Mouse (Mus musculus) neural tube, embryonic 12.5 days (tissue): ENCODE results near the gene Ace. TPM values are rescaled to one million over a fixed set of nuclear protein-coding genes. Genes with fewer than 3 reads are reported as not detected.
A peak's percentile ranks its signal among the peaks of the same experiment; 100 is the strongest.

Experiments
- ATAC-seq: fragments of 200-750 bp; cut with Nextera tagmentation; 2 replicates; pipeline ENCODE4 v1.8.0; 2017; ENCODE audit warnings: low read depth, mild to moderate bottlenecking, moderate TSS enrichment, moderate library complexity; ENCODE audit not compliant: low FRiP score
- H3K27ac ChIP-seq: fragments of 300-500 bp; sonication (generic); 2 replicates; pipeline ENCODE4 v1.5.1; 2016
- H3K27me3 ChIP-seq: fragments of 300-500 bp; sonication (generic); replicated peaks from 2 replicates; pipeline ENCODE4 v1.6.1; 2016; ENCODE audit warnings: mild to moderate bottlenecking
- H3K36me3 ChIP-seq: fragments of 300-500 bp; sonication (generic); 2 replicates; pipeline ENCODE4 v1.6.1; 2016; ENCODE audit warnings: mild to moderate bottlenecking
- H3K4me1 ChIP-seq: fragments of 300-500 bp; sonication (generic); 2 replicates; pipeline ENCODE4 v1.6.1; 2016
- H3K4me2 ChIP-seq: fragments of 300-500 bp; sonication (generic); replicated peaks from 2 replicates; pipeline ENCODE4 v1.6.1; 2016; ENCODE audit warnings: mild to moderate bottlenecking
- H3K4me3 ChIP-seq: fragments of 300-500 bp; sonication (generic); 2 replicates; pipeline ENCODE4 v1.5.1; 2016
- H3K9ac ChIP-seq: fragments of 300-500 bp; sonication (generic); 2 replicates; pipeline ENCODE4 v1.6.1; 2016; ENCODE audit warnings: mild to moderate bottlenecking
- H3K9me3 ChIP-seq: fragments of 300-500 bp; sonication (generic); 2 replicates; pipeline ENCODE4 v1.6.1; 2016; ENCODE audit warnings: mild to moderate bottlenecking
- WGBS: fragments of 180-500 bp; shearing (Covaris S2); methylation state at CpG from one replicate; pipeline ENCODE4 v1.1.7; 2016; 5-methylcytosine and 5-hydroxymethylcytosine counted together
- polyA plus RNA-seq: library from polyadenylated mRNA; unstranded; fragments of >200 nt; fragmentation: Nextera tagmentation; extraction: Ambion mirVana; gene quantifications from 2 replicates; pipeline ENCODE4 v1.2.1, GENCODE M21; 2016

The Ace gene
- polyA plus RNA-seq, 1 experiment from 2014 or later = 1.1 TPM

DNA sequence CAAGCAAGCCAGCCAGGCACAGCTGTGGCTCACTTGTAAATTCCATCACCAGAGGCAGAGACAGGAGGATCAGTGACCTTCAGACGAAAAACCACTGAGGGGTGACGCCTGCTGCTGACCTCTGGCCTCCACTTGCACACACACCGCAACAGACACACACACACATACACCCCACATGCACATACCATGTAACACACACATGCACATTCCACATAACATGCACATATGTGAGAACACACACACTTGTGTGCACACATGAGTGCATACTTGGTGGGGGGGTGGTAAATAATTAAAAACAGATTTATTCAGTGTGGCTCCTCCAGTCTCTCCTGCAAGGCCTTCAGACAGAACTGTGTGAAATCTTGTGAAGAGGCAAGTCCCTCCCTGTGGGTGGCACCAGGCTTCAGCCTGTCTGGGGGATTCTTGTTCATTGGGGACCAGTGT is 16.1 kb upstream of the Ace start:
- ATAC-seq = no peak
- Histone ChIP-seq H3K4me3 (no peak overlapping the region), H3K9ac (no peak overlapping the region), H3K9me3 (no peaks in the 10 kb centered on the region), H3K4me2 (no peak overlapping the region), H3K4me1 (no peaks in the 10 kb centered on the region; the same call in 1 of the 2 replicates), H3K27me3 (no peaks in the 10 kb centered on the region), H3K27ac (no peak overlapping the region), H3K36me3 (no peaks in the 10 kb centered on the region)
- 61% methylated on average over 3 of the region's 3 CpGs for WGBS

DNA sequence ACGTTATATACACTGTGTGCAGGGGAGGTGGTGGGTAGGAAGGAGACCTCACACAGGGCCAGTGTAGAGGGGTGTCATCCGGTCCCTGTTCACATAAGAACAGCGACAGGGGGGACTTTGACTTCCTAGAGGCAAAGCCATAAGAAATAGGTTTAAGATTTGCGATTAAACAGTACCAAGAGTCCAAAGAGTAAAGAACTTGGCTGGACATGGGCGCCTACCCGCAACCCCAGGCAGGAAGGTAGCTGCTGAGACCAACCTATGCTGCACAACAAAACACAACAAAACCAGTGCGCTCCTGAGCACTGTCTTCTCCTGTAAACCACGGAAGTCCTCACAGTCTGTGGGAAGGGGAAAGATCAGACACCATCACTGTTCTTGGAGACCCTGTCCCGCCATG is 15.6 kb upstream of the Ace start:
- Histone ChIP-seq H3K4me1 (no peaks in the 10 kb centered on the region; the same call in 1 of the 2 replicates), H3K27me3 (no peaks in the 10 kb centered on the region), H3K9me3 (no peaks in the 10 kb centered on the region), H3K4me2 (no peak overlapping the region), H3K27ac (no peak overlapping the region), H3K36me3 (no peaks in the 10 kb centered on the region), H3K9ac (no peak overlapping the region), H3K4me3 (no peak overlapping the region)
- no peak for ATAC-seq
- 89% methylated on average over 9 of the region's 9 CpGs for WGBS

DNA sequence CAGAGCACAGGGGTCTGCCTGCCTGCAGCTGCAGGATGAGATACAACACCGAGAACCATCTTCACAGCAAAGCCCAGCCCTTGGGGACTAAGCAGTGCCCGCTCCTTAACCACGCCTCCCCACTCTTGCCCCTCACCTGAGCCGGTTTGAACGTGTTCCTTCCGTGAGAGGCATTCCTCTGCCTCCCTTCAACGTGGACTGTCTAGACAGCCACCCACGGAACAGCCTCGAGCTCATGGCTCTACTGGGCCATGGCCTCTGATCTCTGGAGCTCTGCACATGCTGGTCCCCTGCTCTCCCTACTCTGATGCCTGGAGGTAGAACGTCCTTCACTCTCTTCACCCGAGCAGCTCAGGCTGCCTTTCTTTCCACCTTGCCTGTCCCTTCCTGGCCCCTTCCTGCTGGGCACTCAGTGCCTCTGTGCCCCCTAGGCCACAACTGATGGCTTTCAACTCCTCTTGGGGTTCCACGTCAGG is 14.8 kb upstream of the Ace start, which contains the start of gene Cyb561:
Cyb561 (minus strand) TSS at position 426 of the 476 bp plus-strand sequence.
- Histone ChIP-seq H3K27ac (no peak within 1 kb of the TSS), H3K4me1 (no peaks in the 10 kb centered on the region)
- 76% methylated on average over 12 of the region's 12 CpGs for WGBS

DNA sequence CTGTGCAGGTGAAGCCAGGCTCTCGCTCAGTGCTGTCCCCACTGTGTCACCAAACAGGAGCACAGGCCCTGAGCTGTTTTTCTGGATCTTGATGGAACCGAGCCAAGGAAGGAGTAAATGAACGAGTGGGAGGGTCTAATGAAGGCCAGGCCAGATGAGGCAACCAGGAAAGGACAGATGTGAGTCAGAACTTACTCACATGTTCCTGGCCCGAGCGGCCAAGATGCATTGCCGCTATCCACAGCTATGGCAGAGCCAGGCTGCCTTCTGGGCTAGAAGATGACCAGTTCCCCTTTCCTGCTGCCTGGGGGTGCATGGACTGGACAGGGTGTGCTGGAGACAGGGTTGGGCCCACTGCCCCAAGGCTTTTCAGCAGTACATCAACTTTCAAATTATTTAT is 14.3 kb upstream of the Ace start:
- no peaks in the 10 kb centered on the region for H3K4me1 ChIP-seq
- H3K36me3 ChIP-seq = no peaks in the 10 kb centered on the region
- no peak overlapping the region for H3K4me2 ChIP-seq
- no peak overlapping the region for H3K27ac ChIP-seq
- no peaks in the 10 kb centered on the region for H3K27me3 ChIP-seq
- WGBS = 85% methylated on average over 6 of the region's 6 CpGs
- no peak for ATAC-seq
- no peak overlapping the region for H3K4me3 ChIP-seq
- H3K9ac ChIP-seq = no peak overlapping the region
- H3K9me3 ChIP-seq = no peaks in the 10 kb centered on the region

More for the DNA sequence above, 14.8 kb upstream of the Ace start, which contains the start of gene Cyb561:
- H3K4me3 ChIP-seq = no peak within 1 kb of the TSS
- H3K9me3 ChIP-seq = no peaks in the 10 kb centered on the region
- no peak within 1 kb of the TSS for H3K4me2 ChIP-seq
- H3K36me3 ChIP-seq = no peaks in the 10 kb centered on the region
- H3K27me3 ChIP-seq = no peaks in the 10 kb centered on the region
- ATAC-seq = no peak
- H3K9ac ChIP-seq = no peak within 1 kb of the TSS

DNA sequence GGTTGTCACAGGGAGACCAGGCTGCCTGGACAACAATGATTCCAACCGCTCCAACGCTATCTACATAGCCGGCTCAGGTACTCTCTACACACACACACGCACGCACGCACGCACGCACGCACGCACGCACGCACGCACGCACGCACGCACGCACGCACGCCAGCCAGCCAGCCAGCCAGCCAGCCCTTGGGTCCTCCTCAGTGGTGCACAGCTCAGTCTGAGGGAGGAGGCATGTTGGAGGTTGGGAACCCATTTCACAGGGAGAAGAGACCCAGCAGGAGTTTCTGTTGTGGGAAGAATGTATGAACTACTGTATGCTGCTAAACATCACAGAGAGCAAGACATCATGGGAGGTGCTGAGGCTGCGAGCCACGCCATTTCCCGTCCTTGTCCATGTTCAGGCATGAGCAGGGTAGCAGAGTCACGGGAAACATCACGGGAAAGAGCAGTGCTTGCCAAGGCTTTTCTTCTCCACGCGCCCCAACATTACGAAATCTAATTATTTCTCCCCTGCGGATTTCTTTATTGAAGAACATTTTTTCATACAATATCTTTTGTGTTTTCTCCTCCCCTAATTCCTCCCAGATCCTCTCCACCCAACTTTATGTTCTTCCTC is 11.8 kb upstream of the Ace start:
- Histone ChIP-seq H3K4me1 (no peaks in the 10 kb centered on the region), H3K27me3 (no peaks in the 10 kb centered on the region), H3K9me3 (no peaks in the 10 kb centered on the region), H3K4me3 (no peak overlapping the region), H3K27ac (no peak overlapping the region), H3K4me2 (no peak overlapping the region), H3K36me3 (no peaks in the 10 kb centered on the region), H3K9ac (no peak overlapping the region)
- ATAC-seq = no peak
- WGBS = 89% methylated on average over 28 of the region's 28 CpGs

DNA sequence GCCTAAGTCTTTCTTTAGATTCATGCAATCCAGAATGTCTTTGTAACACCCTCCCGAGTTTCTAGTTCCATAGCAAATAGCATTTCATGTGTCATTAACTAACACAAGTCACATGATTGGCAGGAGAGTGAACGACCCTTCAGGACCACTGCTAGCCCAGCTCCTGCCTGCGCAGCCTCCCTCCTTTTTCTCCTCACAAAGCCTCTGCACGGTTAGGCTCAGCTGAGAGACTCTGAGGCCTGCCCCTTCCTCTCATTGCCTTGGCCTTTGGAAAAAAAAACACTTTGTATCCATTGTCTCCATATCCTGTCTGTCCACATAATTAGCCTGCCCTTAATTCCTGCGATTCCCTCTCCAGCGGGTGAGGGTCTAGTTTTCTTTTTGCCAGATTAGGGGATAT is 10.2 kb upstream of the Ace start:
- H3K27ac ChIP-seq = no peak overlapping the region
- no peak for ATAC-seq
- no peaks in the 10 kb centered on the region for H3K27me3 ChIP-seq
- no peaks in the 10 kb centered on the region for H3K36me3 ChIP-seq
- H3K4me3 ChIP-seq = no peak overlapping the region
- no peak overlapping the region for H3K9ac ChIP-seq
- 50% methylated on average over 6 of the region's 6 CpGs for WGBS
- H3K4me2 ChIP-seq = no peak overlapping the region
- no peaks in the 10 kb centered on the region for H3K4me1 ChIP-seq
- H3K9me3 ChIP-seq = no peaks in the 10 kb centered on the region

DNA sequence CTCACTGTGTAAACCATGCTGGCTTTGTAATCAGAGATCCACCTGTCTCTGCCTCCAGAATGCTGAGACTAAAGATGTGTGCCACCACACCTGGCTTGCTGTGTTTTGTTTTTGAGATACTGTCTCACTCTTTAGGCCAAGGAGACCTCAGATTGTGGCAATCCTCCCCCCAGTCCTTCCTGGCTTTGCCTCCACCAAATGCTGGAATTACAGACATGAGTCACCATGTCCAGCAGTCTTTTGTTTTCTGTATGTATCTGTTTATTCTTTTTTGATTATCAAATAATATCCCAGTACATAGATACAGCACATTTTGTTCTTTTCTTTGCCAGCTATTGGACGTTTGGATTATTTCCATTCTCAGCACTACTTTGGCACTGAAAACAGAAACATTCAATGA is 9.2 kb upstream of the Ace start:
- Histone ChIP-seq H3K9me3 (no peaks in the 10 kb centered on the region), H3K27ac (no peak overlapping the region), H3K4me2 (no peak overlapping the region), H3K36me3 (no peaks in the 10 kb centered on the region), H3K27me3 (no peaks in the 10 kb centered on the region), H3K9ac (no peak overlapping the region), H3K4me1 (no peaks in the 10 kb centered on the region), H3K4me3 (no peak overlapping the region)
- 60% methylated on average over 1 of the region's 1 CpGs for WGBS
- no peak for ATAC-seq

DNA sequence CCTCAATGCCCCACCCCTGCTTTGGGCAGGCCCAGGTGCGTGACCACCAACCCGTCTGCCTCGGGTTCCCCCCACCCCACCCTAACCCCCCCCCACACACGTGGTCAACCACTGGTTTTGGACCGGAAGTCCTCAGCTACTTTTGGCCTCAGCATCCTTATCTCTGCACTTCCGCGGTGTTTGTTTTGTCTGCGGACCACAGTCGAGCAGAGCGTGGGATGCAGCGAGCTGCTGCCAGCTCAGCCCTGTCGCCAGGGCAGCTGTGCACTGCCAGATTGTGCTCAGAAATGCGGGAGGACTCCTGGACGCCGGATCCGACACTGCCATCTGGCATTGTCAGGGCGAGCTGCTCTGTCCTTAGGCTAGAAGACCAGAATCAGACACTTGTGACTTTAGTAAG is 8.4 kb upstream of the Ace start:
- Histone ChIP-seq H3K4me3 (no peak overlapping the region), H3K36me3 (no peaks in the 10 kb centered on the region), H3K4me2 (no peak overlapping the region), H3K9me3 (no peaks in the 10 kb centered on the region), H3K9ac (no peak overlapping the region), H3K27ac (no peak overlapping the region), H3K4me1 (no peaks in the 10 kb centered on the region), H3K27me3 (no peaks in the 10 kb centered on the region)
- 59% methylated on average over 17 of the region's 17 CpGs for WGBS
- no peak for ATAC-seq

DNA sequence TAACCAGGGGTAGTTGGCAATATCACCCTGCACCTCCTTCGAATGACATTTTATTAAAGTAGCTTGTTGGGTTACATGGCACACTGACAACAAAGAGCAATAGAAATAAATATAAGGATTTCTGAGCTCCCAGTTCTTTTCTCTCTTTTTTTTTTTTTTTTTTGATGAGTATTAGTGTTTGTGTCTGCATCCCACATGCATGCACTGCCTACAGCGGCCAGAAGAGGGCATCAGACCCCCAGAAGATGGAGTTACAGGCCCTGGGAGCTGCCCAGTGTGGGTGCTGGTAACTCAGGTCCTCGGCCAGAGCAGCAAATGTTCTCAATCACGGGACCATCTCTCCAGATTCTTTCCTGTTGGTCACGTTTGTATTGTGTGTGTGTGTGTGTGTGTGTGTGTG is 3.1 kb upstream of the Ace start:
- Histone ChIP-seq H3K27me3 (peaks cover 36% of the 10 kb centered on the region), H3K4me2 (no peak overlapping the region), H3K36me3 (no peaks in the 10 kb centered on the region), H3K9me3 (no peaks in the 10 kb centered on the region), H3K4me1 (peaks cover 9% of the 10 kb centered on the region), H3K9ac (no peak overlapping the region), H3K4me3 (no peak overlapping the region), H3K27ac (no peak overlapping the region)
- WGBS = 66% methylated on average over 5 of the region's 5 CpGs
- no peak for ATAC-seq

DNA sequence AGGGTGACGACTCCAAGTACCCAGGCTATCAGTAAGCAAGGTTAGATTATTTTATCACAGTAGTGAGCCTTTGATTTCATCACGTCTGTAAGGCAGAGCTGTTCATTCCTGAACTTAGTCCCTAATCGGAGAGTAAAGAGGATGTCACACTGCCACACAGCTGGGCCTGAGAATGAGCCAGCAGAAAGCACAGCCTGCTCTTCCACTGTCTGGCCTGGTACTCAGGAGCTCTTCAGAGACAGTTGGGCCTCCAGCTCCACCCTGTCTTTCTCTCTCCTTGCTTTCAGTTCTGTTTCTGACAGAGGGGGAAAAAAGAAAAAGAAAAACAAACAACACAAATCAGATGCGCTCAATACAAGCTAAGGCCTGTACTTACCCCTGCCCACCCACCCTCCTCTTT is 1.5 kb upstream of the Ace start:
- Histone ChIP-seq H3K9ac (no peak overlapping the region), H3K4me1 (peaks cover 9% of the 10 kb centered on the region), H3K4me3 (no peak overlapping the region), H3K9me3 (no peaks in the 10 kb centered on the region), H3K36me3 (no peaks in the 10 kb centered on the region), H3K27me3 (peaks cover 51% of the 10 kb centered on the region), H3K4me2 (no peak overlapping the region), H3K27ac (no peak overlapping the region)
- ATAC-seq = no peak
- 74% methylated on average over 4 of the region's 4 CpGs for WGBS

DNA sequence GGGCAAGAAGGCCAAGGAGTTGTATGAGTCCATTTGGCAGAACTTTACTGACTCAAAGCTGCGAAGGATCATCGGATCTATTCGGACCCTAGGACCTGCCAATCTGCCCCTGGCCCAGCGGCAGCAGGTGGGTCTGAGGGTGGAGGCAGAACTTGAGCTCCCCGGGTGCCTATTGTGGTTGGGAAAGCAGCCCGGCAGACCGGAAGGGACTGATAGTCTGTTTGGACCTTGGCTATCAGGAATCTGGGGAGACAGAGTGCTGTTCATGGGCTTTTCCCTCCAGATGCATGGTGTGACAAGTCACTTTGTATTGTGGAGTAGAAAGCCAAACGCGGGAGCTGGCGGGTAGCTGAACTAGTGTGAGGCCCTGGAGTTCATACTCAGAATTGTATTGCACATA is 1.2 kb downstream of the Ace start:
- Histone ChIP-seq H3K4me1 (peaks cover 9% of the 10 kb centered on the region), H3K9ac (no peak overlapping the region), H3K36me3 (no peaks in the 10 kb centered on the region), H3K9me3 (no peaks in the 10 kb centered on the region), H3K27ac (no peak overlapping the region), H3K4me3 (no peak overlapping the region), H3K4me2 (peak overlapping the region; percentile 99), H3K27me3 (peaks cover 51% of the 10 kb centered on the region)
- WGBS = 46% methylated on average over 10 of the region's 10 CpGs
- no peak for ATAC-seq

DNA sequence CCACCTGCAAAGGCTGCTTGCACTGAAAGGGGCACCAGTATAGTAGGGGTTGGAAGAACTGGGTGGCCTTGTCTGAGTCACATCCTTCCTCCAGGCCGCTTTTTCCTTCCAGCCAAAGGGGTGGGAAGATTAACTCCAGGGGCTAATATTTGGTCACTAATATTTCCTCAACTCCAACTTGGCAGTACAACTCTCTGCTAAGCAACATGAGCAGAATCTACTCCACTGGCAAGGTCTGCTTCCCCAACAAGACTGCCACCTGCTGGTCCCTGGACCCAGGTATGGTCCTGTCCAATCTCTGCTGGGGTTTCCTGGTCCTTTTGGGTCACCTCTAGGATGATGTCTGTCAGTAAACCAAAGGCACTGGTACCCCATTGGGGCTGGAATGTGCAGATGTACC is 1.8 kb downstream of the Ace start:
- 59% methylated on average over 1 of the region's 1 CpGs for WGBS

DNA sequence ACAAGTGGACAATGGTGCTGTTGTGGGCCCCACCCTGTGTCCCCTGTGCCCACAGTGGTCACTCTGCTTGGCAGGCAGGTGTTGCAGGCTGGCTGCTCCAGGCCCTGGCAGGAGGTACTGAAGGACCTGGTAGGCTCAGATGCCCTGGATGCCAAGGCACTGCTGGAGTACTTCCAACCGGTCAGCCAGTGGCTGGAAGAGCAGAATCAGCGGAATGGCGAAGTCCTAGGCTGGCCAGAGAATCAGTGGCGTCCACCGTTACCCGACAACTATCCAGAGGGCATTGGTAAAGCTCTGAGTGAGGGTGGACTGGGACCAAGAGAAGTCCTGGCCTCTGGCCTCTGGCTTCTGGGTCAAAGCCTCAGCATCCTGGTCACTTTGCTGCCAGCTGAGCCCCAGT is 6.8 kb downstream of the Ace start:
- no peak for ATAC-seq

More for the DNA sequence above, 1.8 kb downstream of the Ace start:
- Histone ChIP-seq H3K9me3 (no peaks in the 10 kb centered on the region), H3K4me3 (no peak overlapping the region), H3K36me3 (no peaks in the 10 kb centered on the region), H3K9ac (no peak overlapping the region), H3K27me3 (peaks cover 51% of the 10 kb centered on the region), H3K4me1 (peaks cover 9% of the 10 kb centered on the region), H3K27ac (no peak overlapping the region), H3K4me2 (no peak overlapping the region)
- no peak for ATAC-seq

More for the DNA sequence above, 6.8 kb downstream of the Ace start:
- Histone ChIP-seq H3K9me3 (no peaks in the 10 kb centered on the region), H3K27me3 (peaks cover 17% of the 10 kb centered on the region), H3K27ac (no peak overlapping the region), H3K36me3 (no peaks in the 10 kb centered on the region), H3K4me3 (no peak overlapping the region), H3K4me2 (no peak overlapping the region), H3K4me1 (no peaks in the 10 kb centered on the region), H3K9ac (no peak overlapping the region)
- 89% methylated on average over 6 of the region's 6 CpGs for WGBS
